Mouse (Mus musculus) embryonic facial prominence, embryonic 10.5 days (tissue): ENCODE data around the gene Arl10. TPM values are rescaled to one million over a fixed set of nuclear protein-coding genes. Genes with fewer than 3 reads are reported as not detected.
"Not testable (repeated sequence)": the region's sequence is repeated elsewhere in the genome, so short reads cannot be mapped to it uniquely, and the experiment has no call there.

Experiments
- DNase-seq: peaks from one replicate; pipeline ENCODE4 v3.0.0-alpha.2; 2017; ENCODE audit warnings: low spot score
- H3K27ac ChIP-seq: fragments of 300-500 bp; sonication (generic); replicated peaks from 2 replicates; pipeline ENCODE4 v1.5.1; 2016; ENCODE audit warnings: mild to moderate bottlenecking
- H3K27me3 ChIP-seq: fragments of 300-500 bp; sonication (generic); replicated peaks from 2 replicates; pipeline ENCODE4 v1.6.1; 2016; ENCODE audit warnings: low read depth, mild to moderate bottlenecking; ENCODE audit not compliant: poor library complexity, severe bottlenecking
- H3K36me3 ChIP-seq: fragments of 300-500 bp; sonication (generic); replicated peaks from 2 replicates; pipeline ENCODE4 v1.6.1; 2016; ENCODE audit warnings: mild to moderate bottlenecking, moderate library complexity
- H3K4me1 ChIP-seq: fragments of 300-500 bp; sonication (generic); 2 replicates; pipeline ENCODE4 v1.6.1; 2016
- H3K4me3 ChIP-seq: fragments of 300-500 bp; sonication (generic); 2 replicates; pipeline ENCODE4 v1.5.1; 2016; ENCODE audit warnings: mild to moderate bottlenecking, moderate library complexity
- H3K9me3 ChIP-seq: fragments of 300-500 bp; sonication (generic); 2 replicates; pipeline ENCODE4 v1.6.1; 2016; ENCODE audit warnings: mild to moderate bottlenecking
- WGBS: fragments of 180-500 bp; shearing (Covaris S2); methylation state at CpG from one replicate; pipeline ENCODE4 v1.1.7; 2016; 5-methylcytosine and 5-hydroxymethylcytosine counted together
- polyA plus RNA-seq: library from polyadenylated mRNA; unstranded; fragments of >200 nt; fragmentation: Nextera tagmentation; extraction: Ambion mirVana; gene quantifications from 2 replicates; pipeline ENCODE4 v1.2.1, GENCODE M21; 2016

Gene Arl10
- polyA plus RNA-seq, 1 experiment from 2014 or later: 29.6 TPM

DNA sequence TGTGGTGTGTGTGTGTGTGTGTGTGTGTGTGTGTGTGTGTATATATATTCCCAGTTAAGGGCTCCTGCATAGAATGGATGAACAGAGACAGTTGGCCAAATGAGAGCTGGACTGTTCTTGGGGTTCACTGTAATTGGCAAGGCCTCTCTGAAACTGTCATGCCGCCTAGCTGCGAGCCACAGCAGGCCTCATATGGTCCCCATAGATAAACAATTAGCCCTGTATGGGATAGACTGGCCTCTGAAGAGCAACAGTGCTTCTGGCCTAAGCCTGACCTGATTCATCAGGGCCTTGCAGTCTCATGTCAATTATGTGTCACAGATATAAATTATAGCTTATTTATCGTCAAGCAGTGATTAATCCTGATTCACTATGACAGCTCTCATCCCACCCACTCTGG is 33.2 kb downstream of the Arl10 start:
- WGBS: 73% methylated on average over 3 of the region's 3 CpGs
- H3K36me3 ChIP-seq: no peaks in the 10 kb centered on the region
- H3K4me3 ChIP-seq: no peak overlapping the region
- peaks cover 46% of the 10 kb centered on the region for H3K27me3 ChIP-seq
- peaks cover 29% of the 10 kb centered on the region for H3K4me1 ChIP-seq
- H3K27ac ChIP-seq: no peak overlapping the region
- no peaks in the 10 kb centered on the region for H3K9me3 ChIP-seq
- DNase-seq: no peak

DNA sequence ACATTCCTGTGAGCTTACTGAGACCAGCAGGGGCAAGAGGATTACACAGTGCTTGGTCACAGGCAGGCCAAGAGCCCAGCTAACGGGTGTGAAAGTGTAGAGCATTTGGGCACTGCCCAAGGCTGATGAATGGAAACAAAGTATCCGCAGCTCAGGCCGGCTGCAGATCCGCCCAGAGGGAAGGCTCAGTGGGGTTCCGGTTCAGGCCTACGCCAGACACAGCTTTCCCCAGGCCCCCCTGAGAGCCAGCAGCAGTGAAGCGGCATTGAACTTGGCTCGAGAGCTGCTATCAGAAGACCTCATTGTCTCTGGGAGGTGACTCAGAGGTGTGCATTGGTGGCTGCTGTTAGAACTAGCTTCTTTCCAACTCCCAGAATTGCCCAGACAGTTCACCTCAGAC is 33.9 kb downstream of the Arl10 start:
- 0 out of 2 replicates have a peak overlapping the region, but pooled peaks have one; percentile 4 for H3K4me3 ChIP-seq
- H3K9me3 ChIP-seq: no peaks in the 10 kb centered on the region
- peaks cover 46% of the 10 kb centered on the region for H3K27me3 ChIP-seq
- whole genome bisulfite sequencing: 17% methylated on average over 8 of the region's 8 CpGs
- no peak overlapping the region; the same call in 1 of the 2 replicates for H3K27ac ChIP-seq
- H3K4me1 ChIP-seq: peaks cover 27% of the 10 kb centered on the region
- no peaks in the 10 kb centered on the region for H3K36me3 ChIP-seq
- DNase-seq: no peak

DNA sequence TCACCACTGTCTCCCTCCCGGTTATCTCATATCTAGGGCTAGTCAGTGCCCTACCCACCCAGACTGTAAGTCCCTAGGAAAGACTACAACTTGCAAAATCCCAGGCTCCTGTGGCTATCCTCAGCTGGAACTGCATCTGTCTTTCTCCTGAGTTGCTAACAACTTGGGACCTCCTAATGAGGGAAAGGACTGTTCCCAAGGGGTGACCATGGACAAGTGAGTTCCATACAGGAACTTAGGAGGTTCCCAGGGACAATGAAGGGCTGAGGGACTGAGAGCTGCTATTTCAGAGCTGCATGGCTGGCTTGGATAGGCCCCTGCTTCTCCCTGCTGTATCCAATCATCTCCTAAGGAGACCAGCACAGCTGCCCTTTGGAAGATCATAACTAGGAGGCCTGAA is 34.5 kb downstream of the Arl10 start:
- Histone ChIP-seq H3K27me3 (peaks cover 46% of the 10 kb centered on the region), H3K9me3 (no peaks in the 10 kb centered on the region), H3K27ac (no peak overlapping the region), H3K4me1 (peaks cover 23% of the 10 kb centered on the region), H3K36me3 (no peaks in the 10 kb centered on the region), H3K4me3 (0 out of 2 replicates have a peak overlapping the region, but pooled peaks have one; percentile 4)
- no peak for DNase-seq
- 18% methylated on average over 1 of the region's 1 CpGs for WGBS

DNA sequence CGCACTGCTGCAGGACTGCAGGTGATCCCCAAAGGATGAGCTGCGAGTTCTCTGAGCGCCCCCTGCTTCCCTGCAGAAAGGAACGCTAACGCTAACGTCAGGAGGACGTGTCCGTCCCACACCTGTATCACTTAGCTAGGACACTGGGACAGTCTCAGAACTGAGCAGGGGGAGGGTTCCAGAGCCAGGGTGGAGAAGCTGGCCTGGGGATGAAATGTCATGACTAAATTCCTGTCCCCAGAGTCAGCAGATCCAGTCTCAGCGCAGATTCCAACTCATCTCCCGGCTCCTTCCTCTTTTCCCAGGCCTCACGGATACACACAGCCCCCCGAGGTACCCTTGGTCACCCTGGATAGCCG is 35.8 kb downstream of the Arl10 start:
- DNase-seq: no peak
- H3K9me3 ChIP-seq: no peaks in the 10 kb centered on the region
- H3K36me3 ChIP-seq: no peaks in the 10 kb centered on the region
- peaks cover 23% of the 10 kb centered on the region for H3K4me1 ChIP-seq
- 6% methylated on average over 13 of the region's 13 CpGs for WGBS
- peak overlapping the region; percentile 75 for H3K4me3 ChIP-seq
- H3K27me3 ChIP-seq: peaks cover 43% of the 10 kb centered on the region
- peak overlapping the region; percentile 77 for H3K27ac ChIP-seq

GRCm38 (mm10) chr13:54610972-54611754 is 36.3 kb downstream of the Arl10 start, which contains the start of gene Cltb:
Gene Cltb (minus strand): TSS chr13:54611344.
- H3K4me1 ChIP-seq: peaks cover 23% of the 10 kb centered on the region
- WGBS: under 1% methylated on average over 66 of the region's 66 CpGs
- H3K27ac ChIP-seq: peak within 1 kb of the TSS; percentile 77
- H3K9me3 ChIP-seq: no peaks in the 10 kb centered on the region
- peaks cover 42% of the 10 kb centered on the region for H3K27me3 ChIP-seq
- no peaks in the 10 kb centered on the region for H3K36me3 ChIP-seq
- peak; percentile 88 for DNase-seq
- H3K4me3 ChIP-seq: peak within 1 kb of the TSS; percentile 75

DNA sequence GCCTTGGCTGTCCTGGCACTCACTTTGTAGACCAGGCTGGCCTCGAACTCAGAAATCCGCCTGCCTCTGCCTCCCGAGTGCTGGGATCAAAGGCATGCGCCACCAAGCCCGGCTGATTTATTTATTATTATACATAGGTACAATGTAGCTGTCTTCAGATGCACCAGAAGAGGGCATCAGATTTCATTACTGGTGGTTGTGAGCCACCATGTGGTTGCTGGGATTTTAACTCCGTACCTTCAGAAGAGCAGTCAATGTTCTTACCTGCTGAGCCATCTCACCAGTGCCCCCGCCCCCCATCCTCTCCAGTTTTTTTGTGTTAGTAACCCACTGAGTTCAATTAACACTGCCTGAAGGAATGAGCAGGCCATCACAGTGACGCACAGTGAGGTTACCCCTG is 38.3 kb downstream of the Arl10 start:
- not testable (repeated sequence) for H3K36me3 ChIP-seq, DNase-seq, H3K4me3 ChIP-seq, H3K27ac ChIP-seq, H3K9me3 ChIP-seq
- H3K4me1 ChIP-seq: peaks cover 26% of the 10 kb centered on the region
- peaks cover 32% of the 10 kb centered on the region for H3K27me3 ChIP-seq
- WGBS: 88% methylated on average over 8 of the region's 8 CpGs

DNA sequence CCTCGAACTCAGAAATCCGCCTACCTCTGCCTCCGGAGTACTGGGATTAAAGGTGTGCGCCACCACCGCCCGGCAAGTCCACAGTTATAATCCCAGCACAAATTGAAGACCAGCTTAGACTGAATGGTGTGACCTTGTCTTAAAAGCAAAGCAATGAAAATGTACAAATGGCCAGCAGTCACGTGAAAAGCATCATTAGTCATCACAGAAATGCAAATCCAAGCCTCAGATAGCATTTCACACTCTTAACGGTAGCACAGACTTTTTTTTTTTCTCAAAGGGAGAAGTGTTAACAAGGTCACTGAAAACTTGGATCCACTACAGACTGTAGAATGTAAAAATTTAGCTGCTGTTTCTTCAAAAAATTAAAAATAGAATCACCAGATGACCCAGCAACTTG is 41.5 kb downstream of the Arl10 start:
- no peak for DNase-seq
- H3K27ac ChIP-seq: no peak overlapping the region
- peaks cover 7% of the 10 kb centered on the region for H3K4me1 ChIP-seq
- no peaks in the 10 kb centered on the region for H3K9me3 ChIP-seq
- no peak overlapping the region for H3K4me3 ChIP-seq
- no peaks in the 10 kb centered on the region for H3K36me3 ChIP-seq
- H3K27me3 ChIP-seq: peaks cover 3% of the 10 kb centered on the region; the same call in 1 of the 2 replicates
- 83% methylated on average over 8 of the region's 8 CpGs for WGBS

DNA sequence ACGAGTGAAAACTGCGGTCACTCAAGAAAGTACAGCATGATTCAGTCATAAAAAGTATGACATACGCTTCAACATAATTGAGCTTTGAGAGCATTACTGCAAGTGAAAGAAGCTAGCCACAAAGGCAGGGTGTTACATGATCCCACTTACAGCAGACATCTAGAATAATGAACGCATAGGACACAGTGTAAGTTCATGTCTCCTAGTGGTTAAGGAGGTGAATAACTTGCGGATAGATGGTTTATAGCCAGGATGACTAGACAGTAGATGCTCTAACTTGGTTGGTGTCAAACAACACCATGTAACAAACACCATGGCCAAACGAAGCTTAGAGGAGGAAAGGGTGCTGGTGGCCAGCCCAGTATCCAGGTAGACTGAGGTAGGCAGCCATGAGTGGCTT is 42.2 kb downstream of the Arl10 start:
- no peak for DNase-seq
- Histone ChIP-seq H3K4me3 (no peak overlapping the region), H3K4me1 (0 out of 2 replicates have a peak, but pooled peaks cover 3% of the 10 kb centered on the region), H3K27ac (no peak overlapping the region), H3K36me3 (no peaks in the 10 kb centered on the region), H3K9me3 (no peaks in the 10 kb centered on the region), H3K27me3 (0 out of 2 replicates have a peak, but pooled peaks cover 3% of the 10 kb centered on the region)
- WGBS: 68% methylated on average over 6 of the region's 6 CpGs

GRCm38 (mm10) chr13:54621155-54621932 is 46.5 kb downstream of the Arl10 start, which contains the start of gene Faf2:
Gene Faf2 (plus strand): TSS chr13:54621784.
- Histone ChIP-seq H3K4me1 (peaks cover 16% of the 10 kb centered on the region), H3K36me3 (peaks cover 14% of the 10 kb centered on the region), H3K27me3 (0 out of 2 replicates have a peak, but pooled peaks cover 3% of the 10 kb centered on the region), H3K4me3 (peak within 1 kb of the TSS; percentile 89), H3K27ac (peak within 1 kb of the TSS; percentile 97), H3K9me3 (no peaks in the 10 kb centered on the region)
- DNase-seq: peak; percentile 99
- 12% methylated on average over 44 of the region's 44 CpGs for WGBS

GRCm38 (mm10) chr13:54621960-54622521 is 47.2 kb downstream of the Arl10 start:
- peak; percentile 51 for DNase-seq
- H3K4me3 ChIP-seq: peak overlapping the region; percentile 89
- WGBS: 2% methylated on average over 27 of the region's 27 CpGs

GRCm38 (mm10) chr13:54629128-54629527 is 54.3 kb downstream of the Arl10 start:
- Histone ChIP-seq H3K9me3 (no peaks in the 10 kb centered on the region), H3K27ac (no peak overlapping the region), H3K4me3 (no peak overlapping the region), H3K36me3 (peaks cover 61% of the 10 kb centered on the region), H3K4me1 (no peaks in the 10 kb centered on the region), H3K27me3 (no peaks in the 10 kb centered on the region)
- DNase-seq: no peak
- WGBS: 90% methylated on average over 4 of the region's 4 CpGs

More at GRCm38 (mm10) chr13:54621960-54622521, 47.2 kb downstream of the Arl10 start:
- Histone ChIP-seq H3K27ac (peak overlapping the region; percentile 97), H3K9me3 (no peaks in the 10 kb centered on the region), H3K36me3 (peaks cover 21% of the 10 kb centered on the region), H3K4me1 (peaks cover 16% of the 10 kb centered on the region), H3K27me3 (0 out of 2 replicates have a peak, but pooled peaks cover 3% of the 10 kb centered on the region)
